ENCODE assay signal across 9 mouse cellular contexts in genomic region chr12:56986049-56986448, GRCm38 (mm10).
DNase-seq lines count a peak whose midpoint lies in the region; ATAC-seq and TF ChIP-seq lines count a peak whose summit lies in the region.
"Had no signal": no experiment of that assay in that cellular context is flagged by ENCODE, and none has a peak within 500 bp of the region (broad histone marks: within the 10 kb centered on the region; RNA-seq: fewer than 3 reads in every experiment).

No protein-coding gene starts in this region.

- no peak overlapping the region for H3K4me2 ChIP-seq in hindbrain, embryonic 11.5 days (replicated peaks; ENCODE audit: low read depth, low read length)
- H3K4me2 ChIP-seq in hindbrain, embryonic 16.5 days (ENCODE audit: low read length) = no peak overlapping the region
- H3K4me2 ChIP-seq: neural tube, embryonic 12.5 days had no signal

- H3K4me1 ChIP-seq in hindbrain, embryonic 11.5 days (replicated peaks; ENCODE audit: control insufficient read depth, insufficient read depth, low read length) = no peaks in the 10 kb centered on the region
- H3K4me1 ChIP-seq in hindbrain, embryonic 16.5 days (ENCODE audit: control insufficient read depth, insufficient read depth, low read depth, low read length) = no peaks in the 10 kb centered on the region
- no peaks in the 10 kb centered on the region for H3K4me1 ChIP-seq in ES-Bruce4 (ENCODE audit: control insufficient read depth, insufficient read depth, low read length)
- no peaks in the 10 kb centered on the region for H3K4me1 ChIP-seq in bone marrow macrophage, adult 2 months (ENCODE audit: control insufficient read depth, insufficient read depth, low read length)
- H3K4me1 ChIP-seq: neural tube, embryonic 12.5 days had no signal

- H3K36me3 ChIP-seq in hindbrain, embryonic 11.5 days (ENCODE audit: control insufficient read depth, insufficient read depth, low read length) = no peaks in the 10 kb centered on the region
- H3K36me3 ChIP-seq in hindbrain, embryonic 16.5 days (ENCODE audit: control insufficient read depth, insufficient read depth, low read length) = no peaks in the 10 kb centered on the region
- H3K36me3 ChIP-seq in ES-Bruce4 (ENCODE audit: control insufficient read depth, insufficient read depth, low read length, poor library complexity, severe bottlenecking) = no peaks in the 10 kb centered on the region
- H3K36me3 ChIP-seq: neural tube, embryonic 12.5 days had no signal

- 8% methylated on average over 5 of the region's 5 CpGs for WGBS in hindbrain, embryonic 11.5 days
- WGBS in hindbrain, embryonic 16.5 days = 10% methylated on average over 5 of the region's 5 CpGs

- peak; percentile 82 for DNase-seq in hindbrain, embryonic 11.5 days (ENCODE audit: low spot score)
- DNase-seq in forelimb bud, embryonic 11.5 days (ENCODE audit: low read depth, low spot score) = peak; percentile 66
- DNase-seq in layer of hippocampus, adult 9-11 months = peak; percentile 8
- peak; percentile 73 for DNase-seq in urinary bladder, postnatal 14 days (ENCODE audit: low spot score)

- peak; percentile 53 for TF ChIP-seq CTCF in ES-Bruce4 (IDR thresholded peaks at IDR 0.05; ENCODE audit: low read depth, low read length)
- peak; percentile 54; the same call in 1 of the 2 replicates for TF ChIP-seq CTCF in bone marrow macrophage, adult 2 months (IDR thresholded peaks at IDR 0.05; ENCODE audit: low read depth, low read length)

- no peak overlapping the region for H3K9ac ChIP-seq in hindbrain, embryonic 11.5 days (ENCODE audit: low read depth, low read length)
- H3K9ac ChIP-seq in hindbrain, embryonic 16.5 days (ENCODE audit: low read depth, low read length) = no peak overlapping the region
- no peak overlapping the region for H3K9ac ChIP-seq in ES-Bruce4 (ENCODE audit: low read depth, poor library complexity, severe bottlenecking)
- H3K9ac ChIP-seq: neural tube, embryonic 12.5 days had no signal

- H3K9me3 ChIP-seq in hindbrain, embryonic 11.5 days (ENCODE audit: control insufficient read depth, low read length) = no peaks in the 10 kb centered on the region
- no peaks in the 10 kb centered on the region for H3K9me3 ChIP-seq in hindbrain, embryonic 16.5 days (ENCODE audit: control insufficient read depth, low read length)
- no peaks in the 10 kb centered on the region for H3K9me3 ChIP-seq in ES-Bruce4 (replicated peaks; ENCODE audit: control insufficient read depth, insufficient read depth, low read length, poor library complexity, severe bottlenecking)
- H3K9me3 ChIP-seq: neural tube, embryonic 12.5 days had no signal

- H3K27ac ChIP-seq in hindbrain, embryonic 11.5 days (ENCODE audit: low read depth, low read length) = no peak overlapping the region
- no peak overlapping the region for H3K27ac ChIP-seq in hindbrain, embryonic 16.5 days (ENCODE audit: low read depth, low read length)
- H3K27ac ChIP-seq in ES-Bruce4 (ENCODE audit: insufficient read depth, low read length) = no peak overlapping the region
- no peak overlapping the region for H3K27ac ChIP-seq in bone marrow macrophage, adult 2 months (ENCODE audit: insufficient read depth, low read depth, low read length)
- H3K27ac ChIP-seq: neural tube, embryonic 12.5 days had no signal

- TF ChIP-seq POLR2A in ES-Bruce4 (IDR thresholded peaks at IDR 0.05; ENCODE audit: insufficient read depth, low read length) = no peak
- no peak for TF ChIP-seq POLR2A in bone marrow macrophage, adult 2 months (IDR thresholded peaks at IDR 0.05; ENCODE audit: borderline replicate concordance, low read depth, low read length)

- no peak overlapping the region for H3K4me3 ChIP-seq in hindbrain, embryonic 11.5 days (ENCODE audit: low read depth, low read length)
- H3K4me3 ChIP-seq in hindbrain, embryonic 16.5 days (ENCODE audit: low read length) = no peak overlapping the region
- H3K4me3 ChIP-seq in ES-Bruce4 (ENCODE audit: low read depth, low read length) = no peak overlapping the region
- H3K4me3 ChIP-seq in bone marrow macrophage, adult 2 months (ENCODE audit: insufficient read depth, low read length) = no peak overlapping the region
- H3K4me3 ChIP-seq: neural tube, embryonic 12.5 days had no signal

- ATAC-seq in hindbrain, embryonic 11.5 days (ENCODE audit: low FRiP score) = no peak
- no peak for ATAC-seq in hindbrain, embryonic 16.5 days
- peak; percentile 67 for ATAC-seq in megakaryocyte-erythroid progenitor cell, adult 5-6 weeks (replicated peaks; ENCODE audit: low FRiP score, low TSS enrichment, poor library complexity, severe bottlenecking)

- H3K27me3 ChIP-seq in hindbrain, embryonic 11.5 days (ENCODE audit: control insufficient read depth, insufficient read depth, low read length) = no peaks in the 10 kb centered on the region
- no peaks in the 10 kb centered on the region for H3K27me3 ChIP-seq in hindbrain, embryonic 16.5 days (replicated peaks; ENCODE audit: control insufficient read depth, insufficient read depth, low read length)
- H3K27me3 ChIP-seq in ES-Bruce4 (ENCODE audit: control insufficient read depth, insufficient read depth, low read length, poor library complexity, severe bottlenecking) = no peaks in the 10 kb centered on the region
- H3K27me3 ChIP-seq: neural tube, embryonic 12.5 days had no signal

- no peak for TF ChIP-seq EP300 in ES-Bruce4 (IDR thresholded peaks at IDR 0.05; ENCODE audit: insufficient read depth, low read depth, low read length)

Comparison
In these comparisons a context has a peak if more than half of its experiments do, and no peak if none do; other contexts are left out.
1. DNase-seq: peak in every context shown above with its lines; median percentile 82 in hindbrain, embryonic 11.5 days; 73 in urinary bladder, postnatal 14 days; 66 in forelimb bud, embryonic 11.5 days; 8 in layer of hippocampus, adult 9-11 months.